Mouse (Mus musculus): ENCODE measurements around the gene Mapkapk2. TPM values are rescaled to one million over a fixed set of nuclear protein-coding genes. Genes with fewer than 3 reads are reported as not detected.

The Mapkapk2 gene
- polyA plus RNA-seq, 1 experiment from 2014 or later, result 93.0 TPM

GRCm38 (mm10) chr1:131080686-131081085, 16.9 kb downstream of the Mapkapk2 start:
- no peaks in the 10 kb centered on the region for H3K27me3 ChIP-seq (replicated peaks)
- H3K9me3 ChIP-seq (replicated peaks), result no peaks in the 10 kb centered on the region
- no peak overlapping the region for H3K4me2 ChIP-seq
- H3K4me1 ChIP-seq (replicated peaks), result peaks cover 96% of the 10 kb centered on the region
- no peak overlapping the region for H3K4me3 ChIP-seq
- peak overlapping the region; percentile 34 for H3K27ac ChIP-seq (ENCODE audit: poor library complexity, severe bottlenecking)
- H3K36me3 ChIP-seq, result no peaks in the 10 kb centered on the region
- 57% methylated on average over 1 of the region's 1 CpGs for WGBS
- no peak for ATAC-seq (ENCODE audit: insufficient number of reproducible peaks, low FRiP score)
- H3K9ac ChIP-seq, result no peak overlapping the region

- Histone ChIP-seq H3K27ac (ENCODE audit: poor library complexity, severe bottlenecking) (no peak overlapping the region), H3K4me1 (replicated peaks) (peaks cover 95% of the 10 kb centered on the region), H3K4me2 (no peak overlapping the region), H3K9ac (no peak overlapping the region), H3K27me3 (replicated peaks) (no peaks in the 10 kb centered on the region), H3K9me3 (replicated peaks) (no peaks in the 10 kb centered on the region), H3K4me3 (no peak overlapping the region), H3K36me3 (no peaks in the 10 kb centered on the region)
- WGBS, result 67% methylated on average over 4 of the region's 4 CpGs
- no peak for ATAC-seq (ENCODE audit: insufficient number of reproducible peaks, low FRiP score)
Observed at GRCm38 (mm10) chr1:131079762-131080161, 17.9 kb downstream of the Mapkapk2 start.

GRCm38 (mm10) chr1:131078761-131079330, 18.8 kb downstream of the Mapkapk2 start:
- Histone ChIP-seq H3K4me2 (no peak overlapping the region), H3K9me3 (replicated peaks) (no peaks in the 10 kb centered on the region), H3K4me1 (replicated peaks) (peaks cover 95% of the 10 kb centered on the region), H3K4me3 (no peak overlapping the region), H3K27ac (ENCODE audit: poor library complexity, severe bottlenecking) (peak overlapping the region; percentile 35; the same call in 1 of the 2 replicates), H3K27me3 (replicated peaks) (no peaks in the 10 kb centered on the region), H3K9ac (peak overlapping the region; percentile 32; the same call in 1 of the 2 replicates), H3K36me3 (no peaks in the 10 kb centered on the region)
- 68% methylated on average over 3 of the region's 3 CpGs for WGBS
- ATAC-seq (ENCODE audit: insufficient number of reproducible peaks, low FRiP score), result no peak

DNA sequence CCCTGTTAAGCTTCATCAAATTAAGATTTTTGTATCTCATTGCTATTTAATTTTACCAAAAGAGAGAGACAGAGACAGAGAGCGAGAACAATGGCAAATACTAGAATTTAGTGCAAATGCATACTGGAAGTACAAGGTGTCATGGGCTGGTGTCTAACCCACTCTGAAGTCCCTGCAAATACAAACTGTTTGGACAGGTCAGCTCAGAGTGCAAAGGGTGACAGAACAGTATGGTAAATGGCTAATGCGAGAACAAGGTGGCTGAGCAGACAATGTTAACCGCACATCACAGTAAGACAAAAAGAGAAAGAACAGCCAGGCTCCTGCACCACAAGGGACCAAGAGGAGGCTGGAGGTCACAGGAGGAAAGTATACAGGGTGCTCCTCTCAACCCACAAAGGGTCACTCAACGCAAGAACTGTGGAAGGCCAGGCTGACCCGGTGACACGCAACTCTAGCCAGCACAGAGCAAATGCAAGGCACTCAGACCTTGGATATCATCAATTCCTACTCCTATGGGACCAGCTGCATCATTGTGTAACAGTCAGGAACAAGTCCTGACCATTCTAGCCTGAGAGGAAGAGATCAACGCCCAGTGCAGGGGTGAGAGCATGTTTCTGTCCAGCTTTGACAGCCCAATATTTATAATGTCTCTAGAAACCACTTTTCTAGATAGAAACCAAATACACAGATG, 22.4 kb downstream of the Mapkapk2 start:
- H3K27me3 ChIP-seq (replicated peaks), result no peaks in the 10 kb centered on the region
- no peak for ATAC-seq (ENCODE audit: insufficient number of reproducible peaks, low FRiP score)
- no peak overlapping the region for H3K9ac ChIP-seq
- peaks cover 85% of the 10 kb centered on the region for H3K4me1 ChIP-seq (replicated peaks)
- no peak overlapping the region for H3K4me3 ChIP-seq
- no peak overlapping the region for H3K4me2 ChIP-seq
- no peaks in the 10 kb centered on the region for H3K36me3 ChIP-seq
- WGBS, result 79% methylated on average over 7 of the region's 7 CpGs
- H3K27ac ChIP-seq (ENCODE audit: poor library complexity, severe bottlenecking), result no peak overlapping the region
- no peaks in the 10 kb centered on the region for H3K9me3 ChIP-seq (replicated peaks)

DNA sequence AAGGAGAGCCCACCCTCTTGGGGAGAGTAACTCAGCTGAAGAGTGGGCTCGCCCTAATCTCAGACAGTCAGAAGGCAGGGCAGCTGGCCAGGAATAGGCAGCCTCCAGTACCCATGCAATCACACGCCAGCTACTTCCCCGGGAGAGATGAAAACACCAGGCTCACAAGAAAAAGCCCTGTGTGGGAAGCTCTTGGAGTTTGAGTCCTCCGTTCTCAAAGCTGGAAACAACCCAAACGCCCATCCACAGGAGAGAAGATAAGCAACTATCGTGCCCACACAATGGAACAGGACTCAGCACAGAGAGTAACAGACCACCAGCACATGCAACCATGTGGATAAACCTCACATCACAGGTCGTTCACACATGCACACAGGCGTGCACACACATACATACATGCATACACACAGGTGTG, 23.1 kb downstream of the Mapkapk2 start:
- H3K4me2 ChIP-seq, result peak overlapping the region; percentile 46
- no peaks in the 10 kb centered on the region for H3K9me3 ChIP-seq (replicated peaks)
- H3K9ac ChIP-seq, result 0 out of 2 replicates have a peak overlapping the region, but pooled peaks have one; percentile 47
- peak; percentile 68 for ATAC-seq (ENCODE audit: insufficient number of reproducible peaks, low FRiP score)
- H3K4me1 ChIP-seq (replicated peaks), result peaks cover 78% of the 10 kb centered on the region
- no peaks in the 10 kb centered on the region for H3K27me3 ChIP-seq (replicated peaks)
- H3K36me3 ChIP-seq, result no peaks in the 10 kb centered on the region
- peak overlapping the region; percentile 90 for H3K27ac ChIP-seq (ENCODE audit: poor library complexity, severe bottlenecking)
- 23% methylated on average over 8 of the region's 8 CpGs for WGBS
- H3K4me3 ChIP-seq, result no peak overlapping the region

GRCm38 (mm10) chr1:131072376-131072990, 25.1 kb downstream of the Mapkapk2 start:
- Histone ChIP-seq H3K36me3 (peaks cover 5% of the 10 kb centered on the region), H3K4me2 (no peak overlapping the region), H3K4me3 (no peak overlapping the region), H3K9ac (no peak overlapping the region), H3K4me1 (replicated peaks) (peaks cover 64% of the 10 kb centered on the region), H3K27me3 (replicated peaks) (no peaks in the 10 kb centered on the region), H3K27ac (ENCODE audit: poor library complexity, severe bottlenecking) (no peak overlapping the region), H3K9me3 (replicated peaks) (no peaks in the 10 kb centered on the region)
- no peak for ATAC-seq (ENCODE audit: insufficient number of reproducible peaks, low FRiP score)
- WGBS, result 82% methylated on average over 7 of the region's 7 CpGs

DNA sequence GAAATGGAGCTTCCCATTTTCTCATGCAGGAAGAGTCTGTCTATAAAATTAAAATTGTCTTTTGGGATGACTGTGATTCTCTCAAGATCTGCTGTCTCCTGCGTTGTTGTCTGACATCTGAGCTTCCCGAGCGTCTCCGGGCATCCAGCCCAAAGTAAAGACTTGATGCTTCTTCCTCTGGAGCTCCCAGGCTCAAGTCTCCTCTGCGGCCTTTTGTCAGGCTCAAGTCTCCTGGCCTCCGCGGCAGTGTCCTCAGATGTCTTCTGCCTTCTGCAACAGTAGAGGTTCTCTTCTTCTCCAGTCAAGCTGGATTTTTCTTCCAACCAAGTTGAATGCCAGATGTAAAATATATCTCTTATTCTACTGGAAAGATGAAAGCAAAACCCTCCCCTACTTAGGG, 28.6 kb downstream of the Mapkapk2 start:
- H3K4me1 ChIP-seq (replicated peaks), result peaks cover 46% of the 10 kb centered on the region
- peaks cover 11% of the 10 kb centered on the region for H3K36me3 ChIP-seq
- H3K4me3 ChIP-seq, result no peak overlapping the region
- H3K27me3 ChIP-seq (replicated peaks), result no peaks in the 10 kb centered on the region
- no peaks in the 10 kb centered on the region for H3K9me3 ChIP-seq (replicated peaks)
- no peak overlapping the region for H3K9ac ChIP-seq
- 87% methylated on average over 7 of the region's 7 CpGs for WGBS
- no peak overlapping the region; the same call in 1 of the 2 replicates for H3K27ac ChIP-seq (ENCODE audit: poor library complexity, severe bottlenecking)
- H3K4me2 ChIP-seq, result no peak overlapping the region
- ATAC-seq (ENCODE audit: insufficient number of reproducible peaks, low FRiP score), result no peak

DNA sequence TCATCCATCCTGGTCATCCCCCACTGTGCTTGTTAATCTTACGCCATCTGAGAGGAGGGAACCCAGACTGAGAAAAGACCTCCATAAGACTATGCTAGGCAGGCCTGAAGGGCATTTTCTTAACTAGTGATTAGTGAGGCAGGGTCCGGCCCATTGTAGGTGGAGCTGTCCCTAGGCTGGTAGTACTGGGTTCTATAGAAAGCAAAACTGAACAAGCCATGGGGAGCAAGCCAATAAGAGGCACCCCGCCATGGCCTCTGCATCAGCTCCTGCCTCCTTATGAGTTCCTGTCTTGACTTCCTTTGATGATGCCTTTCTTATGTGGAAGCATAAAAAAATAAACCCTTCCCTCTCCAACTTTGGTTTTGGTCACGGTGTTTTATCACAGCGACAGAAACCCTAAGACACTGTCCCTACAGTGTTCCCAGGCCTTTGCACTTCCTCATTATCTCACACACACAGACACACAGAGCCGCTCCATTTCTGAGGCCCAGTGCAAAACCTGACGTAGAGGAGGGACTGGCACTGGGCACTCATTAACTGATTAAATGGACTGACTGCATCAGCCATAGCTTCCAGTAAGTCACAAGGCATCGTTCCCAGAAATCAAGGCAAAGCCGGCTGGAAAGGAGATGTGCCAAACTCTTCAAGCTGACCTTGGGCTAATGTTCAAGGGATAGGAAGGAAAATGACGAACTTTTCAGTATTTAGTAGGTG, 29.5 kb downstream of the Mapkapk2 start:
- ATAC-seq (ENCODE audit: insufficient number of reproducible peaks, low FRiP score), result no peak
- Histone ChIP-seq H3K4me3 (no peak overlapping the region), H3K9ac (no peak overlapping the region), H3K4me1 (replicated peaks) (peaks cover 46% of the 10 kb centered on the region), H3K4me2 (no peak overlapping the region), H3K27ac (ENCODE audit: poor library complexity, severe bottlenecking) (no peak overlapping the region), H3K27me3 (replicated peaks) (no peaks in the 10 kb centered on the region), H3K36me3 (peaks cover 11% of the 10 kb centered on the region), H3K9me3 (replicated peaks) (no peaks in the 10 kb centered on the region)
- 70% methylated on average over 10 of the region's 10 CpGs for WGBS

DNA sequence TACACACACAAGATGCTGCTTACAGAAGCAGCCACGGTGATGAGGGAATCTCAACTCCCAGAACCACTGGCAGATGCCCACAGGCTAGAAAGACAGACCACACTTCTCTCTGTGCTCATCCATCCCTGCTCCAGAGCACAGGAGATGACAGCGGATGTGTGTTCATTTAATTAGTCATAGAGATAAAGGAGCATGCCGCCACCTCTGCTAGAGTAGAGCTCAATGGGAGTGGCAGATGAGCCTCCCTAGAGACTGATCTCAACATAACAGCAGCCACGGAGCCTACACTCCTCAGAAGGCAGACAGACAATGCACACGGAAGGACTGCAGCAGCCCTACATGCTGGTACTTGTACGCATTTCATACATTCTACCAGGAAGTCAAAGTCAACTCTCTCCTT, 33.4 kb downstream of the Mapkapk2 start:
- H3K4me1 ChIP-seq (replicated peaks), result peaks cover 69% of the 10 kb centered on the region
- no peak for ATAC-seq (ENCODE audit: insufficient number of reproducible peaks, low FRiP score)
- H3K9me3 ChIP-seq (replicated peaks), result no peaks in the 10 kb centered on the region
- no peaks in the 10 kb centered on the region for H3K27me3 ChIP-seq (replicated peaks)
- no peak overlapping the region for H3K4me2 ChIP-seq
- H3K4me3 ChIP-seq, result no peak overlapping the region
- 44% methylated on average over 6 of the region's 6 CpGs for WGBS
- H3K27ac ChIP-seq (ENCODE audit: poor library complexity, severe bottlenecking), result peak overlapping the region; percentile 3; the same call in 1 of the 2 replicates
- no peak overlapping the region for H3K9ac ChIP-seq
- H3K36me3 ChIP-seq, result peaks cover 11% of the 10 kb centered on the region

GRCm38 (mm10) chr1:131062821-131063220, 34.8 kb downstream of the Mapkapk2 start:
- no peak for ATAC-seq (ENCODE audit: insufficient number of reproducible peaks, low FRiP score)
- WGBS, result 49% methylated on average over 6 of the region's 6 CpGs
- no peaks in the 10 kb centered on the region for H3K9me3 ChIP-seq (replicated peaks)
- H3K4me2 ChIP-seq, result peak overlapping the region; percentile 39
- H3K27me3 ChIP-seq (replicated peaks), result no peaks in the 10 kb centered on the region
- H3K4me3 ChIP-seq, result no peak overlapping the region
- H3K36me3 ChIP-seq, result peaks cover 9% of the 10 kb centered on the region
- no peak overlapping the region; the same call in 1 of the 2 replicates for H3K9ac ChIP-seq
- H3K27ac ChIP-seq (ENCODE audit: poor library complexity, severe bottlenecking), result peak overlapping the region; percentile 83
- peaks cover 77% of the 10 kb centered on the region for H3K4me1 ChIP-seq (replicated peaks)

- WGBS, result 42% methylated on average over 7 of the region's 7 CpGs
- peak overlapping the region; percentile 39 for H3K4me2 ChIP-seq
- no peaks in the 10 kb centered on the region for H3K9me3 ChIP-seq (replicated peaks)
- peaks cover 13% of the 10 kb centered on the region for H3K36me3 ChIP-seq
- H3K4me1 ChIP-seq (replicated peaks), result peaks cover 80% of the 10 kb centered on the region
- no peak overlapping the region for H3K4me3 ChIP-seq
- H3K27me3 ChIP-seq (replicated peaks), result no peaks in the 10 kb centered on the region
- peak overlapping the region; percentile 83 for H3K27ac ChIP-seq (ENCODE audit: poor library complexity, severe bottlenecking)
- no peak for ATAC-seq (ENCODE audit: insufficient number of reproducible peaks, low FRiP score)
- no peak overlapping the region; the same call in 1 of the 2 replicates for H3K9ac ChIP-seq
Observed at GRCm38 (mm10) chr1:131061740-131062254, 35.8 kb downstream of the Mapkapk2 start.
